Mouse (Mus musculus): ENCODE measurements at regions not wholly inside any gene's neighbourhood (a gene's known extent, or its start where the extent isn't known, plus 50 kb on each side); places are given as distances from the start of the nearest gene placed in this dataset.

DNA sequence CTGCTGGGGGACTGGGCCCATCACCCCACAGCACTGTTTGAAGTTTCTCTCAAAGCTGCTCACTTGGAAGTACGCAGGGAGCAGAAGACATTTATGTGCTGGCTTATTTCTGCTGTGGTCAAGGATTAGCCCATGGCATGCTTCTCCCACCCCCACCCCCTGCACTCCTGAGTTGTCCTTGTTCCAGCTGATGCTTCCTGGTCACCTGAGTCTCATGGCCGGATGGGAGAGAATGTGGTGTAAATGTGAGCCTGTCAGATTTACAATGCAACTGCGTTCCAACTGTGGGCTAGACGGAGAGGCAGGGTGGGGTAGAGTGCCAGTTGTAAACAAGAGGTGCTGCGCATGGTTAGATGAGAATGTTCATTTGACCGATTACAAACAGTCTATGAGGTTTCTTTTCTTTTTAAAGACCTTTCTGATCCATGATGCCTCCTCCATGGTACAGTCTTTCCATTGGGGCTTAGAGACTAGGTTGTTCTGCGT lies 208.1 kb downstream of the Ktn1 start:
- no peak for TF ChIP-seq CTCF (IDR thresholded peaks at IDR 0.05; ENCODE audit: insufficient read depth, low read length)
- no peak for TF ChIP-seq POLR2A (IDR thresholded peaks at IDR 0.05; ENCODE audit: borderline replicate concordance, extremely low read depth, low read depth, low read length)

All from lung, adult 2 months (tissue).